Mouse (Mus musculus): Measurements from ENCODE around the gene Gm10570. TPM values are rescaled to one million over a fixed set of nuclear protein-coding genes. Genes with fewer than 3 reads are reported as not detected.

The Gm10570 gene
- polyA plus RNA-seq, 1 experiment from 2014 or later: not detected

DNA sequence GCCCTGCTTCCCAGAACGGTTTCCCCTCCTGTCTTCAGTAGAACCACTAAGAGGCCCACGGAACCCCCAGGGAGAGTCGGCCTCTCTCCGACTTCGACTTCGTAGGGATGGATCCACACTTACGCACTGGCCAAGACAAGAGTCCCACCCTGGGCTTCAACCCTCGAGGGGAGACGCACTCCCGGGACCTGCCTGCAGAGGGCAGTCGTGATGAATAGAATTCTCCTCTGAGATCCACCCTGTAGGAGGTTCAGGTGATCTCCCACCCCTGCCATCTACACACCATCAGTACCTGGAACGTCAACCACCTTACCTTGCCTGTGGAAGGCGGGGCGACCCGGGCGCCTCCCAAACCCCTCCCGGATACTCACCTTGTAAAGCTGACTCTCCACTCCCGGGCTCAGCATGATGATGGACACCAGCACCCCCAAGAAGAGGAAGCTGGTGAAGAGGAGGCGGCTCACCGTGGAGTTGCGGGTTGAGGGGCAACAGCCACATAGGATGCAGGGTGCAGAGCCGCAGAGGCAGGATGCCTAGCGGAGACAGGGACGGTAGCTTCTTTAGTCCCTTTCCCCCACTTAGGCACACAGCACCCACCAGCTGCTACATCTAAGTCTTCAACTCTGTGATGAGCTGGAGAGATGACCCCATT, 43.6 kb downstream of the Gm10570 start:
- 28% methylated on average over 24 of the region's 24 CpGs for WGBS
- Histone ChIP-seq H3K27me3 (no peaks in the 10 kb centered on the region), H3K9me3 (no peaks in the 10 kb centered on the region), H3K4me1 (peaks cover 26% of the 10 kb centered on the region), H3K9ac (no peak overlapping the region), H3K27ac (no peak overlapping the region), H3K36me3 (peaks cover 48% of the 10 kb centered on the region), H3K4me3 (no peak overlapping the region), H3K4me2 (replicated peaks) (no peak overlapping the region)
- peak; percentile 43; the same call in 1 of the 2 replicates for ATAC-seq (ENCODE audit: insufficient number of reproducible peaks, insufficient read depth, low FRiP score, low TSS enrichment)

DNA sequence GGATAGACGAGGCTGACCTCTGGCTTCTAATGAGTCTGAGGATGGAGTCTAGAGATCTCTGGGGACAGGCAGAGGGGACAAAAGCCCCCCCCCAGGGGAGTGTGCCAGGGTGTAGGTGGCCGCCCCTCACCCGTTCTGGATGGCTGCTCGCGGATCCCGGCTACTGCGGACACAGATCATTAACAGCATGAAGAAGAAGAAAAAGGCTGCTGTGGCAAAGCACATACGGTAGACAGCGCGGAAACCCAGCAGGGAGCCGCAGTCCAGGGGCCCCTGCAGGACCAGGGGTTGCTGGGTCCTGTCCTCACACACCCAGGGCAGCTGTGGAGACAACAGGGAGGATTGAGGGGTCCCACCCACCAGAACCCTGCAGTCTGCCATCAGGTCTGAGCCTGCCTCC, 44.3 kb downstream of the Gm10570 start:
- H3K4me2 ChIP-seq (replicated peaks): no peak overlapping the region
- H3K9ac ChIP-seq: no peak overlapping the region

DNA sequence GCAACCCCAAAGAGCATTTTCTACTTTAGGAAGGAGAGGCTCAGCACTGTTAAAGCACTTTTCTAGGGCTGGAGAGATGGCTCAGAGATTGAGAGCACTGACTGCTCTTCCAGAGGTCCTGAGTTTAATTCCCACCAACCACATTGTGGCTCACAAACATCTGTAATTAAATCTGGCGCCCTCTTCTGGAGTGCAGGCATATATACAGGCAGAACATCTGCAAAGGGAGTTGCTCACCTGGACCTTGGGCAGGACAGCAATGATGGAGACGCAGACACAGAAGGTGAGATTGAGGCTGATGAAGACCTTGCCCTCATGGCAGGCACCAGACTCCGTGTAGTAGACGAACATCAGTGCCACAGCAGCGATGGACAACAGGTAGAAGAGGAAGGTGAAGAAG, 48.1 kb downstream of the Gm10570 start:
- H3K9ac ChIP-seq: no peak overlapping the region
- no peak for ATAC-seq (ENCODE audit: insufficient number of reproducible peaks, insufficient read depth, low FRiP score, low TSS enrichment)
- H3K4me3 ChIP-seq: no peak overlapping the region
- H3K4me2 ChIP-seq (replicated peaks): no peak overlapping the region
- H3K27ac ChIP-seq: no peak overlapping the region
- peaks cover 77% of the 10 kb centered on the region for H3K36me3 ChIP-seq
- H3K27me3 ChIP-seq: no peaks in the 10 kb centered on the region
- H3K9me3 ChIP-seq: no peaks in the 10 kb centered on the region
- peaks cover 12% of the 10 kb centered on the region for H3K4me1 ChIP-seq
- WGBS: 30% methylated on average over 5 of the region's 5 CpGs

More for the DNA sequence above, 44.3 kb downstream of the Gm10570 start:
- Histone ChIP-seq H3K27me3 (no peaks in the 10 kb centered on the region), H3K4me1 (peaks cover 26% of the 10 kb centered on the region), H3K27ac (no peak overlapping the region), H3K9me3 (no peaks in the 10 kb centered on the region), H3K36me3 (peaks cover 54% of the 10 kb centered on the region), H3K4me3 (no peak overlapping the region)
- 30% methylated on average over 11 of the region's 11 CpGs for WGBS
- no peak for ATAC-seq (ENCODE audit: insufficient number of reproducible peaks, insufficient read depth, low FRiP score, low TSS enrichment)

Other genes with a start within 250 kb of the Gm10570 start
- 65.6 and 69.5 TPM in 2 replicates for gene Pef1, start 206.1 kb downstream of the Gm10570 start, polyA plus RNA-seq (2016; fragmentation: Nextera tagmentation; extraction: Ambion mirVana)
- 0.27 and 0.32 TPM in 2 replicates for gene Hcrtr1, start 169.3 kb downstream of the Gm10570 start, polyA plus RNA-seq (2016; fragmentation: Nextera tagmentation; extraction: Ambion mirVana)
- gene Tinagl1, start 133.6 kb downstream of the Gm10570 start, polyA plus RNA-seq (2016; fragmentation: Nextera tagmentation; extraction: Ambion mirVana): 11.8 and 12.9 TPM in 2 replicates
- gene Gm853, start 86.3 kb downstream of the Gm10570 start, polyA plus RNA-seq (2016; fragmentation: Nextera tagmentation; extraction: Ambion mirVana): not detected in 2 replicates
- gene Serinc2, start 29.5 kb downstream of the Gm10570 start, polyA plus RNA-seq (2016; fragmentation: Nextera tagmentation; extraction: Ambion mirVana): 154 and 159 TPM in 2 replicates
- 14.6 and 14.9 TPM in 2 replicates for gene Fabp3, start 79 bp downstream of the Gm10570 start, polyA plus RNA-seq (2016; fragmentation: Nextera tagmentation; extraction: Ambion mirVana)
- 74.1 and 79.6 TPM in 2 replicates for gene Zcchc17, start 51.3 kb upstream of the Gm10570 start, polyA plus RNA-seq (2016; fragmentation: Nextera tagmentation; extraction: Ambion mirVana)
- 188 and 193 TPM in 2 replicates for gene Snrnp40, start 51.5 kb upstream of the Gm10570 start, polyA plus RNA-seq (2016; fragmentation: Nextera tagmentation; extraction: Ambion mirVana)

Data from embryonic facial prominence, embryonic 12.5 days (tissue).